In genomic region chr16:38674891-38675290, GRCm38 (mm10) we compare ENCODE assay signal across 10 mouse cellular contexts.
"Had no signal": no experiment of that assay in that cellular context is flagged by ENCODE, and none has a peak within 500 bp of the region (broad histone marks: within the 10 kb centered on the region; RNA-seq: fewer than 3 reads in every experiment).

No protein-coding gene starts in this region.

- H3K27ac ChIP-seq: kidney, postnatal 0 days; limb, embryonic 13.5 days; liver, embryonic 14.5 days; midbrain, embryonic 15.5 days had no signal

- DNase-seq: kidney, postnatal 36 days; lung, adult 18-20 months; right cerebral cortex, adult 18-20 months; right cerebral cortex, postnatal 25 days; thymus, postnatal 36 days had no signal

- H3K9ac ChIP-seq: limb, embryonic 13.5 days; liver, embryonic 14.5 days; midbrain, embryonic 15.5 days; neural tube, embryonic 13.5 days had no signal

- H3K9me3 ChIP-seq: limb, embryonic 13.5 days; midbrain, embryonic 15.5 days; neural tube, embryonic 13.5 days had no signal

- H3K27me3 ChIP-seq: limb, embryonic 13.5 days; midbrain, embryonic 15.5 days; neural tube, embryonic 13.5 days had no signal

- ATAC-seq: midbrain, embryonic 15.5 days had no signal

- H3K36me3 ChIP-seq: limb, embryonic 13.5 days; midbrain, embryonic 15.5 days; neural tube, embryonic 13.5 days had no signal

- H3K4me2 ChIP-seq: limb, embryonic 13.5 days; midbrain, embryonic 15.5 days; neural tube, embryonic 13.5 days had no signal

- H3K4me3 ChIP-seq: limb, embryonic 13.5 days; midbrain, embryonic 15.5 days; neural tube, embryonic 13.5 days had no signal
